Mouse (Mus musculus): ENCODE data around the gene Grap2.
"Not testable (repeated sequence)": the region's sequence is repeated elsewhere in the genome, so short reads cannot be mapped to it uniquely, and the experiment has no call there.

Gene Grap2

GRCm38 (mm10) chr15:80567139-80567538 is 5.3 kb upstream of the Grap2 start:
- no peak for DNase-seq (ENCODE audit: low spot score)

- no peak for DNase-seq (ENCODE audit: low spot score)
Measured at GRCm38 (mm10) chr15:80567731-80568130, 4.7 kb upstream of the Grap2 start.

GRCm38 (mm10) chr15:80569205-80569604 is 3.2 kb upstream of the Grap2 start:
- DNase-seq (ENCODE audit: low spot score): no peak

GRCm38 (mm10) chr15:80570226-80570625 is 2.2 kb upstream of the Grap2 start:
- no peak for DNase-seq (ENCODE audit: low spot score)

DNA sequence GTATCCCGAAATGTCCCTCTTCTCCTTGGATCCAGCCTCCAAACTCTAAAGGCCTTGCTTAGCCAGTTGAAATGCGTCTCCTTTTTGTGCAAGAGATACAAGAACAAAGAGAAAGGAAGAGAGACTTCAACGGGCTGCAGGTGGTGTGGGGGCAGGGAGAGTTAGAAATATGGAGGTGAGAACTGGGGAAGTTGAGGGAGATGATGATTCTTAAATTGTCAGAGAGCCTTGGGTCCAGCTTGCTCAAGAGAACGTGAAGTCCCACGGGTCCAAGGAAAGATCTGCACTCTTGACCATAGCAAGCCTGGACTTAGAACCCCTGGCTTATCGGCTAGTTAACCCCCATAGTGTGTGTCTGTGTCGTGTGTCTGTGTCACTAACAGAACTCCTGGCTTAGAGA is 783 bp upstream of the Grap2 start:
- DNase-seq (ENCODE audit: low spot score): no peak

GRCm38 (mm10) chr15:80572811-80573520 is 572 bp downstream of the Grap2 start:
- DNase-seq (ENCODE audit: low spot score): no peak

DNA sequence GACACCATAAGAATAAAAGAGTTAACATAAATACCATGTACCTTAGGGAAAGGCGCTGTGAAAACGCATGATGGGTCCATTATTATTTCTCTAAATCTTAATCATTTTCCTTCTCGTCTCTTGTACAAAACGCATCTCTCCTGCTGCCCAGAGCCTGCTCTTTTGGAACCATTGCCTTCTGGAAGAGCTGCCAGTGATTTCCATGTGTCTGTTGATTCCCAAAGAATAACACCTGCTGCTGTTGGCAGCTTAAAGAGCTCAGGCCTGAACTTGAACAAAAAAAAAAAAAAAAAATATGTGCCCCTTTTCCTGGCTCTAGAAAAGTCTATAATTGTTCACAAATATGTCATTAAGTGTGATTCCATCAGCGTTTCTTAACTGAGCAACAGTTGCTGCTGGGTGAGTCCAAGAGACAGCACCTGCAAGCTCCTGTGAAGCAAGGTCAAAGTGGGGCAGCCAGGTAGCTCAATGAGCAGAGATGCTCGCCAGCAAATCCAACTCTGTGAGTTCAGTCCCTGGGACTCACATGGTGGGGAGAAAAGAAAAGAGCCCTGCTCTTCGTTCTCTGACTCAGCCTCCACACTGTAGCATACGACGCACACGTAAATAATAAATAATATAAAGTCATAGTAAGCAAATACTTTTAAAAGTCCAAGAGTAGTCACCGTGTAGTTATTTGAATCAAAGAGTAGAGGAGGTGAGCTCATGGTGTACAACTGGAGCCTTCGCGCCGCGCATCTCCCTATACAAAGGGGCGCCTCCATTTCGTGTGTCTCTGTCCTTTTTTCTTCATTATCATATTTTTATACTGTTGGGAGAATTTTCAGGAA is 2.0 kb downstream of the Grap2 start:
- no peak for DNase-seq (ENCODE audit: low spot score)

DNA sequence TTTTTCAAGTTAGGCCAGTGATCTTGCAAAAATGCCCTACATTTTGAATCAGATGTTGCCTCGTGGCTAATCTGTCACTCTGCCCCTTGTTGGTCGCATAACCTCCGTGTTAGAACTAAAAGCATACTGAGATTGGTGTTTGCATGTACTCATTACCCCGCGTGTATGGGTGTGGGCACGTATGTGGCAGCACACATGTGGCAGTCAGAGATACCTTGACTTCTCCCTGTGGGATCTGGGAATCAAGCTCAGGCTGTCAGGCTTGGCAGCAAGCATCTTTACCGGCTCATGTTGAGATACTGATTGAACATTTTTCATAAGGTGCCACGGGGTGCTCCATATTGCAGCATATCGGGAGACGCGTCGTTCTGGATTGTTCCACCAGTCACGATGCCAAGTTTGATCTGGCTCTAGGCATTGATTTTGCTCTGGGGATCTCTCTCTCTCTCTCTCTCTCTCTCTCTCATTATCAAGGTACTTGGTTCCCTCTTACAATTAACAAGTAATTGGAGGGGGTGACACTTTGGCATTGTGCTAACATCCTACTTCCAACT is 3.5 kb downstream of the Grap2 start:
- DNase-seq (ENCODE audit: low spot score): no peak

GRCm38 (mm10) chr15:80576415-80576994 is 4.1 kb downstream of the Grap2 start:
- no peak for DNase-seq (ENCODE audit: low spot score)

DNA sequence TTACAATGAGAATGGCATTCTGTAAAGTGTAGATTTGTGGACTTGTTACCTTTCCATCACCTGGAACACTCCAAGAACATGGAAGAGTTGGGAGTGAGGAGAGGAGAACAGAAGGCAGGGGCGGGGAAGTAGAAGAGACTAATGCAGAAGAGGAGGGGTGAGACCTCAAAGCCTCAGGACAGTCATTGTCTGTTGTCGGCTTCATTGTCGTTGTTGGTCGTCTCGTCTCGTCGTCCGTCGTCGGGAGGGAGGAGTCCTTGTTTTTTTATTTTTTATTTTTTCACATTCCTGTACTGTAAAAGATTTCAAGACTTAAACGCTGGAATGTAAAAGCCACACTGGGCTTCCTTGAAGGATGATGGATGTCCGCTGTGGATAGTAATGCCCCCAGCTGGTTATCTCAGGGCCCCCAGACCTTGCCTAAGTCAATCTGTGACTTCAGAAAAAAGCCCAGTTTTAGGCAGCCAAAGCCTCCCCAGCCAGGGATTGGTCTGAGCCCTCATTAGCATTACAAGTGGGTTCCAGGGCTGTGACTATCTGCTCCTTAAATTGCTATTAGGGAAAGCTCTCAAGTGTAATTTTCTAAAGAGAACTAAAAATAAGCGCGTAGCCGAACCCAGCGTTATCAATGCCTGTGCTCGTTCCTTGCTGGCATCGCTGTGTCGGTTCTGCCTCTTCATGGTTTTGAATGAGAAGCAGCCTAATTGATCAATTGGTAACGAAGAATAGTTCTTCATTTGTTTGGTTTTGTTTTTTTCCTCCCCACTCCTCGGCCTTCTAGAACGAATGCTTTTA is 5.0 kb downstream of the Grap2 start:
- no peak for DNase-seq (ENCODE audit: low spot score)

- DNase-seq (ENCODE audit: low spot score): peak; percentile 57
Measured at GRCm38 (mm10) chr15:80579121-80579520, 6.7 kb downstream of the Grap2 start.

GRCm38 (mm10) chr15:80580585-80580984 is 8.2 kb downstream of the Grap2 start:
- not testable (repeated sequence) for DNase-seq (ENCODE audit: low spot score)

GRCm38 (mm10) chr15:80582581-80583495 is 10.4 kb downstream of the Grap2 start:
- DNase-seq (ENCODE audit: low spot score): no peak

DNA sequence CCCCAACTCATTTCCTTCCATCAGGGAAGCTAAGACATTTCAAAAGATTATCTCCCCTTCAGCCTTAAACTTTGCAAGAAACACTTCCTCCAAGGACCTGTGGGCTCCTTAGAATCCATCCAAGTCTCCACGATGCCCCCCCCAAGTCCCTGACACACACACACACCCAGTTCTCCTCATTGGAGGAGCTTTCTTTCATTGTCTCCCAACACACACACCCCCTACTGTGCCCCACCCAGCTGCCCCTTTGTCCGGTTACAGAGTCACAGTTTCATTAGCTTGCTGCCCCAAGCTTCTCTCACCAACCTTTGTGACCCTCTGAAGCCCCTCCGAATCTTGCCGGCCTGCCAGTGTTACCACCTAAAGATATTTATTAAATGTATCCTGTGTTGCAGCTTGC is 13.9 kb downstream of the Grap2 start:
- DNase-seq (ENCODE audit: low spot score): no peak

- no peak for DNase-seq (ENCODE audit: low spot score)
Measured at GRCm38 (mm10) chr15:80590641-80591040, 18.2 kb downstream of the Grap2 start.

- no peak for DNase-seq (ENCODE audit: low spot score)
Measured at GRCm38 (mm10) chr15:80592737-80593136, 20.3 kb downstream of the Grap2 start.

- DNase-seq (ENCODE audit: low spot score): no peak
Measured at GRCm38 (mm10) chr15:80593877-80594276, 21.5 kb downstream of the Grap2 start.

DNA sequence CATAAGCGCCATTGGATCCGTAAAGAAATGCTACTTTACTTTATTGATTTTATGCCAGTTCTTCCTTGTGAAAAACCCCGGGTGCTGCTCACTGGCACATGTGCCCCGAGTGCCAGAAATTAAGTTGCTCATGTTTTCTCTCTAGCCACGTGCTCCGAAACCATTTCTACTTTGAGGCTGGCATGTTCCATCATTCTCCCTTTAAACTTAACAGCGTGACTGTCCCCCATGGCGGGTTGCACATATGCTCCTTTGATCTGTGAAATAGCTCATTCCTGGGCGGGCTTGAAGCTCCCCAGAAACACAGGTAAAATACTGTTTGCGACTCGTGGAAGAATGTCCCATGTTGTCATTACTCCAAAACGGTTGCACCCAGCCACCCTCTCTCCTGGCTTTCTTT is 26.4 kb downstream of the Grap2 start:
- no peak for DNase-seq (ENCODE audit: low spot score)

DNA sequence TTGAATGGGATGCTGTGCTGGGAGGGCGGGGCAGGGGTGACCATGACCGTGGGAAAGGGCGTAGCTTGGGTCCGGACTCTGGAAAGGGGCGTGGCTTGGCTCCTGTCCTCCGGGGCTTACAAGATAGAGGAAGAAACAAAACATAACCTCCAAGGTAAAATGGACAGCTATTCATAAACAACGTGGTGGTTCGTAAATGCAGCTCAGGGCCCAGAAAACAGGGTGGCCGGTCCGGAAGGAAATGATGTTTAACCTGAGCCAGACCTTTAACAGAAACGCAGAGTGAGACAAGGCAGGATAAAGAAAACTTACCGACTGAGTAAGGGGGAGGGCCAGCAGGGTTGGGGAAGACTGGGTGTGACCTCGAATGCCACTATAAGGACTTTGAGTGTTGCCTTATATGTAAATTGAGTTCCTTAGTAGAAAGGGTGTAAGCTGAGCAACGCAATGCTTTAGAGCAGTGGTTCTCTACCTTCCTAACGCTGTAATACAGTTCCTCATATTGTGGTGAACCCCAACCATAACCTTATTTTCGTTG is 26.9 kb downstream of the Grap2 start:
- DNase-seq (ENCODE audit: low spot score): peak; percentile 47

DNA sequence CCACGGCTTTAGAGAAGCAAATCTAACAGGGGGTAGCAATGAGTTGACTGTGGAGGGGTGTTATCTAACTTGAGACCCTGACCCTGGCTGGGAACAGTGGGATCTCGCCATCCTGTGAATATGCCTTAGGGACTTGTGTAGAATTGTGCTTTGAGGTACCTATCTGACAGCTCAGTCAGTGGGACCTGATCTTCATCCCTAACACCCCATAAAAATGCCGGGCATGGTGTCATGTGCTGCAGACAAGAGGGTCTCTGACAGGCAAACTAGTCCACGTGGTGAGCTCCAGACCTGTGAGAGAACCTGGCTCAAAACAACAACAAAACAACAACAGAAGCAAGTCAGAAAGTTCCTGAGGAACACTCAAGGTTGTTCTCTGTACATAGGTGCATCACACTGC is 27.4 kb downstream of the Grap2 start:
- DNase-seq (ENCODE audit: low spot score): no peak

DNA sequence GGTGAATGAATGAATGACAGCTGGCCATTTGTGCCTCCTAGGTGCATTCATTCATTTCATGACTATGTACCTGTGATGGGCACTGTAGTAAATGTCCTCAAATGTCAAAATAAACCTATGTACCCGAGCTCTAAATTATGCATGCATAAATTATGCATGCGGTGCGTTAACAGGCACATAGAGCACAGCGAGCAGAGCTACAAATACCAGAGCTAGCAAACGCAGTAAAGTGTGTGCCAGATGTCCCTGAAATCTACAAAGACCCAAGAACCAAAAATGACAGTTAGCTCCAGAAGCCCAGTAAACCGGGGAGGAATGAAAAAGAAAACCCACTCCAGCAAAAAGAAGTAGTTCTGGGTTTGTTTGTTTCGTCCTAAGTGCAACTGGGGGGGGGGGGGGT is 29.1 kb downstream of the Grap2 start:
- DNase-seq (ENCODE audit: low spot score): no peak
